Comparison of ENCODE assay signal across 8 mouse cellular contexts in genomic region chr10:75365231-75365633, GRCm38 (mm10). TPM values are rescaled to one million over a fixed set of nuclear protein-coding genes. Genes with fewer than 3 reads are reported as not detected.
DNase-seq lines count a peak whose midpoint lies in the region; ATAC-seq lines count a peak whose summit lies in the region.

No protein-coding gene starts in this region.

- no peak overlapping the region for H3K9ac ChIP-seq in embryonic facial prominence, embryonic 11.5 days (replicated peaks; ENCODE audit: low read length)
- H3K9ac ChIP-seq in liver, embryonic 12.5 days, result no peak overlapping the region

- peak overlapping the region; percentile 79; the same call in 1 of the 2 replicates for H3K27ac ChIP-seq in heart, embryonic 10.5 days
- H3K27ac ChIP-seq in embryonic facial prominence, embryonic 11.5 days (replicated peaks; ENCODE audit: low read depth, low read length), result no peak overlapping the region
- H3K27ac ChIP-seq in liver, embryonic 12.5 days, result no peak overlapping the region

- H3K4me2 ChIP-seq in embryonic facial prominence, embryonic 11.5 days (ENCODE audit: low read depth, low read length), result no peak overlapping the region
- H3K4me2 ChIP-seq in liver, embryonic 12.5 days, result peak overlapping the region; percentile 19; the same call in 1 of the 2 replicates

- no peaks in the 10 kb centered on the region for H3K36me3 ChIP-seq in heart, embryonic 10.5 days
- H3K36me3 ChIP-seq in embryonic facial prominence, embryonic 11.5 days (replicated peaks; ENCODE audit: control insufficient read depth, insufficient read depth, low read depth, low read length), result no peaks in the 10 kb centered on the region
- H3K36me3 ChIP-seq in liver, embryonic 12.5 days, result no peaks in the 10 kb centered on the region

- 52% methylated on average over 6 of the region's 6 CpGs for WGBS in heart, embryonic 10.5 days
- WGBS in embryonic facial prominence, embryonic 11.5 days, result 58% methylated on average over 6 of the region's 6 CpGs
- 48% methylated on average over 6 of the region's 6 CpGs for WGBS in liver, embryonic 12.5 days (ENCODE audit: insufficient replicate concordance)

- ATAC-seq in embryonic facial prominence, embryonic 11.5 days (replicated peaks; ENCODE audit: insufficient number of reproducible peaks, low FRiP score, low TSS enrichment, low read depth), result no peak
- ATAC-seq in liver, embryonic 12.5 days, result no peak

- DNase-seq in heart, embryonic 10.5 days (ENCODE audit: low spot score), result no peak
- DNase-seq in heart, adult 18-20 months, result no peak
- peak; percentile 11 to 30 for DNase-seq in B cell, adult 2 months
- no peak for DNase-seq in embryonic facial prominence, embryonic 11.5 days (ENCODE audit: low spot score)
- peak; percentile 3 to 10 for DNase-seq in thymus, postnatal 10 days (ENCODE audit: low spot score in 2 of 2)
- no peak for DNase-seq in left cerebral cortex, postnatal 14 days (ENCODE audit: low spot score in 2 of 2)
- no peak for DNase-seq in retina, postnatal 1 day

- H3K27me3 ChIP-seq in heart, embryonic 10.5 days (ENCODE audit: insufficient read depth, poor library complexity, severe bottlenecking), result no peaks in the 10 kb centered on the region
- no peaks in the 10 kb centered on the region for H3K27me3 ChIP-seq in embryonic facial prominence, embryonic 11.5 days (ENCODE audit: control insufficient read depth, insufficient read depth, low read length)
- no peaks in the 10 kb centered on the region for H3K27me3 ChIP-seq in liver, embryonic 12.5 days (replicated peaks)

- H3K9me3 ChIP-seq in heart, embryonic 10.5 days, result no peaks in the 10 kb centered on the region
- H3K9me3 ChIP-seq in embryonic facial prominence, embryonic 11.5 days (replicated peaks; ENCODE audit: control insufficient read depth, low read length), result no peaks in the 10 kb centered on the region
- no peaks in the 10 kb centered on the region for H3K9me3 ChIP-seq in liver, embryonic 12.5 days (replicated peaks)

- H3K4me3 ChIP-seq in heart, embryonic 10.5 days, result peak overlapping the region; percentile 43
- H3K4me3 ChIP-seq in embryonic facial prominence, embryonic 11.5 days (ENCODE audit: low read depth, low read length), result peak overlapping the region; percentile 9; the same call in 1 of the 2 replicates
- no peak overlapping the region for H3K4me3 ChIP-seq in liver, embryonic 12.5 days

- peaks cover 25% of the 10 kb centered on the region for H3K4me1 ChIP-seq in heart, embryonic 10.5 days
- no peaks in the 10 kb centered on the region for H3K4me1 ChIP-seq in embryonic facial prominence, embryonic 11.5 days (ENCODE audit: control insufficient read depth, insufficient read depth, low read length)
- no peaks in the 10 kb centered on the region for H3K4me1 ChIP-seq in liver, embryonic 12.5 days

- intact Hi-C loops in left cerebral cortex, postnatal 14 days (cut with DNase I), result no loop called here

RNA-seq across cellular contexts. Expression of gene Upb1, which starts 35.7 kb away (rescaled TPM):
- polyA plus RNA-seq in heart, embryonic 10.5 days (2016; fragmentation: Nextera tagmentation; extraction: Ambion mirVana), result 0.10 and 1.6 TPM in 2 replicates
- total RNA-seq in heart, adult 18-20 months (2021), result under 1 TPM; 0.25 to 0.64 TPM
- polyA plus RNA-seq in embryonic facial prominence, embryonic 11.5 days (2014; fragmentation: Nextera tagmentation; extraction: Ambion mirVana), result 0.07 and 0.25 TPM in 2 replicates
- polyA plus RNA-seq in liver, embryonic 12.5 days (2016; fragmentation: Nextera tagmentation; extraction: Ambion mirVana), result 7.4 and 7.8 TPM in 2 replicates
- total RNA-seq in left cerebral cortex, postnatal 14 days (2021), result under 1 TPM; 0.55 to 0.66 TPM

RNA-seq across cellular contexts. Expression of gene Adora2a, which starts 48.6 kb away (rescaled TPM):
- polyA plus RNA-seq in heart, embryonic 10.5 days (2016; fragmentation: Nextera tagmentation; extraction: Ambion mirVana), result 3.5 and 3.6 TPM in 2 replicates
- total RNA-seq in heart, adult 18-20 months (2021), result 1 to 10 TPM; 4.3 to 6.9 TPM
- polyA plus RNA-seq in embryonic facial prominence, embryonic 11.5 days (2014; fragmentation: Nextera tagmentation; extraction: Ambion mirVana), result 3.8 and 7.4 TPM in 2 replicates
- polyA plus RNA-seq in liver, embryonic 12.5 days (2016; fragmentation: Nextera tagmentation; extraction: Ambion mirVana), result 2.3 and 3.1 TPM in 2 replicates
- 10 to 100 TPM; 10.3 to 15.4 TPM for total RNA-seq in left cerebral cortex, postnatal 14 days (2021)

Comparison
In these comparisons a context has a peak if more than half of its experiments do, and no peak if none do; other contexts are left out.
1. DNase-seq: peak in B cell, adult 2 months (2 of 2) and thymus, postnatal 10 days (2 of 2); none in heart, embryonic 10.5 days (single experiment), heart, adult 18-20 months (0 of 2), embryonic facial prominence, embryonic 11.5 days (single experiment), left cerebral cortex, postnatal 14 days (0 of 2) and retina, postnatal 1 day (single experiment).